Mouse (Mus musculus): ENCODE measurements around the gene Msh2.

DNA sequence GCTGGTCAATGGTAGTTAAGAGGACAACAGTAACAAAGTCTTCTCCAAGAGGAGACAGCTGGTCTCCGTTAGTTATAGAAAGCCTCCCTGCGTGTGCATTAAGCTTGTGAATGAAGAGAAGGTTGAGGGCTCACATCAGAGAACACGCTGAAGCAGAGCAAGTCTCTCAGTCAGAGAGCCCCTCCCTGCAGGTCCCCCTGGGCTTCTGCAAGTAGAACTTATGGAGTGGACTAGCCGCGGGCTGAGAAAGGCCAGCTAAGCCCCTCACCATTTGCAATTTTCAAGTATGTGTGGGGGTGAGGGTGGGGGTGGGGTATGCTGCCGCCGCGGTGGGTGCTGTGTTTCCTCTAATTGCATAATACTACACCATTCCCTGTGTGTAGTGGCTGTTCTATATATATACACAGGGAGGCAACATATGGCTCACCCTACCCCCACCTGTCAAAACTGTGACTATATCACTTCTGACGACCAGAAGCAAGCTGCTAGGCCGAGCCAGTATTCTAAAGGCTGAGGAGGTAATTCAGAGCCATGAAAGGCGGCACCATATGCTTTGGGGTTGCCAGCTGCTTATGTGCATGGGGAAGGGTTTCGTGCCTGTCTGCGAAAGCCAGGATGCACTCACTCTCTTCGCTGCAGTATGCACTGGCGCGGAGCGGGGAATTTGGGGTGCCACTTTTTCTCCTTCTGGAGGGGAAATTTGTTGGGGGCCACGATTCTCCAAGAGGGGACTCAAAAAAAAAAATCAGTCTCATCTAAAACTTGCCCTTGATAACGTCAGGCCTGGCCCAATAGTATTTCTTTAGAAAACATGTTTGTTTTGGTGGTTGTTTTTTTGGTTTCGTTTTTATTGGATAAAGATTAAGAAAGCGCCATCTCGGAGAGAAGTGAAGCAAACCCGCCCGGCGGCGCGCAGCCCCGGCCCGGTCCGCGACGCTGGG is 73.1 kb downstream of the Msh2 start:
- TF ChIP-seq CHD2 (IDR thresholded peaks at IDR 0.05; ENCODE audit: low read length), result no peak
- TF ChIP-seq CTCF (IDR thresholded peaks at IDR 0.05 in 2 of 3, conservative IDR thresholded peaks at IDR 0.05 in 1 of 3; ENCODE audit: control insufficient read depth in 1 of 3, insufficient read depth in 1 of 3, low read depth in 2 of 3, low read length in 3 of 3, poor library complexity in 1 of 3, severe bottlenecking in 1 of 3), result no peak
- no peak for TF ChIP-seq ZMIZ1 (IDR thresholded peaks at IDR 0.05; ENCODE audit: low read depth, low read length)
- TF ChIP-seq UBTF (IDR thresholded peaks at IDR 0.05; ENCODE audit: borderline replicate concordance, insufficient read depth, low read depth, low read length), result no peak
- TF ChIP-seq POLR2A (IDR thresholded peaks at IDR 0.05; ENCODE audit: control insufficient read depth in 1 of 2, insufficient read depth in 1 of 2, low read depth in 1 of 2, low read length in 2 of 2, poor library complexity in 1 of 2), result no peak

All from MEL (cell line).